6 mouse cellular contexts compared by ENCODE assay signal in the genomic region with DNA sequence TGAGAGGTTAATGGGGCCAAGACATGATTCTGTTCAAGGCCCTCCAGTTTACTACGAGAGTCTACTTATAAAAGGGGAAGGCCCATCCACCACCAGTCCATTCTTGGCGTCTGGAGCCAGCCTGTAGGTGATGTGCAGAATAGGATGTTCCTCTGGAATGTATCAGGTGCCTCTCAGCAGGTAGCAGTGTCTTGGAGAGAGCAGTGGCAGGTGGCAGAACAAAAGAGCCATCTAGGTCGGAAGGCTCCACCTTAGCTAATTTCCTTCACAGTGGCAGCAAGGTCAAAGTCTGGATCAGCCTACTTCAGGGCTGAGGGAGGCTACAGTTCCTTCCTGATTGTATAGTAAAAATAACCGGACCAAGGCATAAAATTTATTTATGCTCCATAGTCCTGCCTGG.
DNase-seq lines count a peak whose midpoint lies in the region; TF ChIP-seq lines count a peak whose summit lies in the region.
"Not testable (repeated sequence)": the region's sequence is repeated elsewhere in the genome, so short reads cannot be mapped to it uniquely, and the experiment has no call there.

No protein-coding gene starts in this region.

- TF ChIP-seq EP300 in ES-Bruce4 (IDR thresholded peaks at IDR 0.05; ENCODE audit: insufficient read depth, low read depth, low read length), result peak; percentile 76

- H3K27ac ChIP-seq in ES-Bruce4 (ENCODE audit: insufficient read depth, low read length), result peak overlapping the region; percentile 79
- peak overlapping the region; percentile 96 for H3K27ac ChIP-seq in ES-E14 (ENCODE audit: insufficient read depth, low read depth, low read length, poor library complexity, severe bottlenecking)

- H3K9ac ChIP-seq in ES-Bruce4 (ENCODE audit: low read depth, poor library complexity, severe bottlenecking), result not testable (repeated sequence)
- 0 out of 2 replicates have a peak overlapping the region, but pooled peaks have one; percentile 43 for H3K9ac ChIP-seq in ES-E14 (ENCODE audit: insufficient read depth, low read depth, low read length, poor library complexity, severe bottlenecking)

- peak; percentile 88 for DNase-seq in ES-CJ7 (ENCODE audit: low read depth, low spot score)
- DNase-seq in ES-E14 (ENCODE audit: low read depth, low spot score), result peak; percentile 35
- peak; percentile 93 for DNase-seq in R1 (ENCODE audit: low read depth, low spot score)
- peak; percentile 84 for DNase-seq in ZHBTc4 (ENCODE audit: low read depth, low spot score)

- not testable (repeated sequence) for TF ChIP-seq POLR2A in ES-Bruce4 (IDR thresholded peaks at IDR 0.05; ENCODE audit: insufficient read depth, low read length)

- not testable (repeated sequence) for TF ChIP-seq CTCF in E14TG2a.4 (conservative IDR thresholded peaks at IDR 0.05; ENCODE audit: low read length); ES-Bruce4 (IDR thresholded peaks at IDR 0.05; ENCODE audit: low read depth, low read length)

- H3K4me1 ChIP-seq in E14TG2a.4 (replicated peaks; ENCODE audit: low read depth, low read length) (peaks cover 15% of the 10 kb centered on the region), ES-E14 (ENCODE audit: control insufficient read depth in 2 of 2, insufficient read depth in 2 of 2, low read length in 2 of 2, poor library complexity in 1 of 2) (peaks cover 2 to 11% of the 10 kb centered on the region in 2 experiments)
- H3K4me1 ChIP-seq in ES-Bruce4 (ENCODE audit: control insufficient read depth, insufficient read depth, low read length), result not testable (repeated sequence)

- peaks cover 35% of the 10 kb centered on the region for H3K9me3 ChIP-seq in E14TG2a.4 (ENCODE audit: low read length)
- H3K9me3 ChIP-seq in ES-Bruce4 (replicated peaks; ENCODE audit: control insufficient read depth, insufficient read depth, low read length, poor library complexity, severe bottlenecking), result peaks cover 21% of the 10 kb centered on the region
- not testable (repeated sequence) for H3K9me3 ChIP-seq in ES-E14 (ENCODE audit: control insufficient read depth, insufficient read depth, low read depth, low read length)

- H3K36me3 ChIP-seq in E14TG2a.4 (ENCODE audit: insufficient read depth, low read length), result peaks cover 30% of the 10 kb centered on the region
- not testable (repeated sequence) for H3K36me3 ChIP-seq in ES-Bruce4 (ENCODE audit: control insufficient read depth, insufficient read depth, low read length, poor library complexity, severe bottlenecking); ES-E14 (ENCODE audit: control insufficient read depth, insufficient read depth, low read length, poor library complexity, severe bottlenecking)

- not testable (repeated sequence) for H3K27me3 ChIP-seq in E14TG2a.4 (ENCODE audit: insufficient read depth, low read length); ES-Bruce4 (ENCODE audit: control insufficient read depth, insufficient read depth, low read length, poor library complexity, severe bottlenecking)

- H3K4me3 ChIP-seq in E14TG2a.4 (replicated peaks; ENCODE audit: low read length), result peak overlapping the region; percentile 39; the same call in 1 of the 2 replicates
- not testable (repeated sequence) for H3K4me3 ChIP-seq in ES-Bruce4 (ENCODE audit: low read depth, low read length)
- H3K4me3 ChIP-seq in ES-E14 (ENCODE audit: insufficient read depth in 1 of 2, low read depth in 1 of 2, low read length in 2 of 2, poor library complexity in 1 of 2, severe bottlenecking in 1 of 2), result peak overlapping the region; percentile 2 to 57; a peak in 2 of 4 replicates

- in situ Hi-C loops in ES-E14 (cut with MboI; ENCODE audit: low sequenced_read_pairs in 2 of 2, unreplicated experiment in 2 of 2), result not testable (repeated sequence)

TF ChIP-seq in ES-E14, 5 proteins besides CTCF, POLR2A, EP300 and RAD21:
- TF ChIP-seq CHD2 (IDR thresholded peaks at IDR 0.05; ENCODE audit: low read depth, low read length), result peak; percentile 33; the same call in 1 of the 2 replicates

Comparison
In these comparisons a context has a peak if more than half of its experiments do, and no peak if none do; other contexts are left out.
1. DNase-seq: peak in every context shown above with its lines; median percentile 93 in R1; 88 in ES-CJ7; 84 in ZHBTc4; 35 in ES-E14.